Mouse (Mus musculus) left cerebral cortex, postnatal 14 days (tissue): ENCODE measurements at regions not wholly inside any gene's neighbourhood (a gene's known extent, or its start where the extent isn't known, plus 50 kb on each side); places are given as distances from the start of the nearest gene placed in this dataset.

Experiments
- DNase-seq, 2 experiments: peaks; one replicate each; pipeline ENCODE4 v3.0.0; 2021 to 2022; ENCODE audit warnings: low spot score in 2 of 2, mixed read lengths in 1 of 2
- intact Hi-C: fragments of 180-260 bp; cut with DNase I; formaldehyde crosslinking; loops from one replicate; pipeline ENCODE4 v1.15.1; 2025

DNA sequence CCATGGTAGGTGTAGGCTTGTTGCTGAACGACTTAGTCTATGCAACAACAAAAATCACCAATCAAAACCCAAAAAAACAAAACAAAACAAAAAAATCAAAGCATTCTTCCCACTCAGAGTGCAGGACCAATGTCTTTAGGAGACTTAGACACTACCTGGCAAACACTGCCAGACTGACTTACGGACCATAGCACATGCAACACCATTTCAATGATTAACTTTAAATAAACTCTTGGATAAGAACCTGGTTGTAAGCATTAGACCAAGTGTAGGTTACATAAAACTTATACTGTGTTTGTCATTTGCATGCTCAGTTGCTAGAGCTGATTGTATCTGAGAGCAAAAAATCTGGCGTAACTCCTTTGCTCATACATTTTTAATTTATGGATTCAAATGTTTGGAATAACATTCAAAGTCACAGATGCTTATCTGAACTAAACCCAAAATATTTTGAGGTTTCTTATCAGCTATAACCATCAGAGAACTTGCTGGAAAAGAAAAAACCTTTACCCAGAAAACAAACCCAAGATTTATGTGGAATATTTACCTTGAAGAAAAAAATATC lies 174.5 kb upstream of the Dcn start:
- intact Hi-C loops, result no loop called here
- no peak for DNase-seq

- intact Hi-C loops, result no loop called here
- DNase-seq, result no peak
Measured at GRCm38 (mm10) chr10:97309580-97309979, 169.8 kb upstream of the Dcn start.

- peak; percentile 7 to 11 for DNase-seq
- intact Hi-C loops, result loop anchor here (2.0 to 10.0 kb wide), 5 partner anchors 150 to 1180 kb away; partner anchors contain the start of gene Btg1
Measured at GRCm38 (mm10) chr10:97312509-97312908, 166.9 kb upstream of the Dcn start.

DNA sequence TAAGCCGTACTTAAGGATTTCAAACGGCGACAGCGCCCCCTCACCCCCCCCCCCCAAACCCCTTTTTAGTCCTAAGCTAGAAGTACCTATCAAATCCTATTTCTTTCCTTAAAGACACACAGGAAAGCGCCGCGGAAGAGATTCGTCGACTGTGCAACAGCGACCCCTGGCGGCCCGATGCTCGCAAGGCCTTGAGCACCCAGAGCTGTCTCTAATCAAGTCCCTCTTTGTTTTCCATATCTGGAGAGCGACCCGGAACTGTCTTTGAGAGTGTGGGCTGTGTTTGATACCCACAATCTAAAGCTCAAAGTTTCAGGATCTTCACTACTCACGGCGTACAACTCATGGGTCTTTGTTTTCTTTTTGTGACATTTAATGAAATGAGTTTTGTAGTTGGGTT lies 166.4 kb upstream of the Dcn start:
- intact Hi-C loops, result loop anchor here (1.0 to 10.0 kb wide), 6 partner anchors 151 to 1180 kb away; partner anchors contain the start of gene Btg1
- DNase-seq, result peak; percentile 97 to 99

DNA sequence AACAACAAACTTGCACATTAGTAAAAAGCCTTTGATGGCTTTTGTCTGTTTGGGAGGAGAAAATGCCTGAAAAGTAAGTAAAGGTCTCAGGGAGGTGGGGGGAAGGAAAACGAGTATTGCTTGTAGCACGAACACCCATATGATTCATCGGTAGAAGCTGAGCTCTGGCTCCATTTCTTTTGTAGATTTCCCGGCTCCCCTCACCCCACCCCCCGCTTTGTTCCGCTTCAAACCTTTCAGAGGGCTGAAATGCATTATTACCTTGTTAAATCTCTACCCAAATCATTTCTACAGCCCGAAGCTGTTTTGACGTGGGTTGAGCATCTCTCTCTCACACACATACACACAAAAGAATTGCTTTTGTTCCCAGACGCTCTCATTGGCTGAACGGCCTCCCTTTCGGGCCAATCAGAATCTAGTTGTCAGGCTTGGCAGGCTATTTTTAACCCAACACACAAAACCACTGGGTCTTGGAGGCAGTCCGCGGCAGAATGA lies 166.0 kb upstream of the Dcn start:
- intact Hi-C loops, result loop anchor here (1.0 to 10.0 kb wide), 6 partner anchors 151 to 1181 kb away; partner anchors contain the start of gene Btg1
- DNase-seq, result peak; percentile 93 to 96

- DNase-seq, result no peak
- intact Hi-C loops, result no loop called here
Measured at GRCm38 (mm10) chr10:97332639-97333038, 146.8 kb upstream of the Dcn start.

DNA sequence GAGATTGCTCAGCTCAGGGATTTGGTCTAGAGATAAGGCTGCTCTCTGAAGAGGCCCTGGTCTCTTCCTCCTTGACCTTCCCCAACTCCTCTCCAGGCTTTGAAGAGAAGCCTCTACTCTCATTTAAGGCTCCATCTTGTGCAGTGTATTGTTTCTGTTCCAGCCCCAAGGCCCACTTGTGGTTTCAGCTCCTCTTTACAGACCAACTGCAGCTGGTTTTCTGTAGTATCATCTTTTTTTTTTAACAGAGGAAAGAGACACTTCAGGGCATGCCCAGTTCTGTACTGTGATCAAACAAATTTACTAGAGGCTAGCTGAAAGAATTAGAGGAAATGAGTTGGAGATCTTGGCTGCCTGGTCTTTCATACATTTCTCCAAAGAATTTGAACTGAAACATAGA lies 145.4 kb upstream of the Dcn start:
- intact Hi-C loops, result no loop called here
- no peak for DNase-seq

DNA sequence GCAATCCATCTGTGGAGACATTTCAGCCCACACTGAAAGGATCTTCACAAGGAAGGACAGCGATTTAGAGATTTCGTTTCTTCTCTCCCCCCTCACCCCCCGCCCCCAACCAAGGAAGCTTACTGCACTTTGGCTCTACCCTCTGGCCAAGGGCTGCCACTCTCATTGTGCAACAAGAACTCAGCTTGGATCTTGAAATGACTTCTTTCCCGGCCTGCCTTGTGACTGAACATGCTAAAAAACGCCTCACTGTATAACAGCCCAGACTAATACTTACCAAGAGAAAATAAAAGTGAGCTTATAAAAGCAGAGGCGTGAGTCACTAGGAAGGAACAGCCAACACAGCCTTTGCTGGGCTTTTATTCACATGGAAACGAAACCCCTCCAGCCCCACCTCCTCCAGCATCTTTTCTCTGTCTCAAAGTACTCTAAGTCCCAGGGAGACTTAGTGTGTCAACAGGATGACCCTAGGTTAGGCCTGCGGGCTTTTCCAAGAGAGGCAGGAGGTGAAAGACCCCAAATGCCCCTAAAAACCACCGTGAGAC lies 144.7 kb upstream of the Dcn start:
- intact Hi-C loops, result loop anchor here (5.0 kb wide), 1 partner anchor 1122 kb away; no protein-coding TSS in a partner anchor

GRCm38 (mm10) chr10:97338033-97338692 lies 141.2 kb upstream of the Dcn start:
- no peak for DNase-seq
- intact Hi-C loops, result loop anchor here (5.0 kb wide), 1 partner anchor 1126 kb away; no protein-coding TSS in a partner anchor

More for the DNA sequence above, 144.7 kb upstream of the Dcn start:
- no peak for DNase-seq

DNA sequence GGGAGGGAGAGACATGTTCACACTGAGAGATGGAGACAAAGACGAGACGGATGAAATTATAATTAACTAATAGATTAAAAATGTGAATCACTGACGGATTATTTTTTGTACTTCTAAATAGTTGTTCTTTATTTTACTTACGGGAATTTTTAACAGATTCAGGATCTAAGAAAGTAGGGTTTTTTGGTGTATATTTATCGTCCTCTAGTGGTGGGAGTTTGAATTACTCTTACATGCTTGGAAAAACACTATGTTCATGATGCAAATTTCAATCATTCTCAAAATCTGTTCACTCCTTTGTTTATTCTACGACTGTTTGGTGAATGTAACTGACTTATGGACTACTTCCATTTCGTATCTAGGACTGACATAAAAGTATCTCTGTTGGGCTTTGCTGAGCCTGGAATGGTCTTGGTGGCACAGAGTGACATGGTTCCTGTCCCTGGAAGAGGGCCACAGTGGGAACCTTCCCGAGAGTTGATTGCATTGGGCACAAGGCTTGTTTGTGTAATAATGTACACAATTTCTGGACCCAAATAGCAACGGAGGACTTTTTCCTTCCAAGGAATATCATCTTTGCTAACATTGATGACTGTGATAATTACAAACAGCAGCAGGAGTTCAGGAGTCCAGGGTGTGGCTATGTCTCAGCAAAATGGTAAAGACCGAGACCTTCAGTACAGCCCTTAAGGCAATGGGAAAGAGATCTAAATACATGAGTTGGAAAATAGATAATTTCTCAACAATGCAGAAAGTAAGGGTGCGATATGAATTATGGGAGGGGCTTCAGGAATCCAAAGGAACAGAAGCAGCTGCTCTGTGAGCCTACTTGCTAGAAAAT lies 139.3 kb upstream of the Dcn start:
- peak in 1 of 2 experiments; percentile 67 for DNase-seq
- intact Hi-C loops, result loop anchor here (1.0 to 5.0 kb wide), 2 partner anchors 1128 to 1208 kb away; no protein-coding TSS in a partner anchor

DNA sequence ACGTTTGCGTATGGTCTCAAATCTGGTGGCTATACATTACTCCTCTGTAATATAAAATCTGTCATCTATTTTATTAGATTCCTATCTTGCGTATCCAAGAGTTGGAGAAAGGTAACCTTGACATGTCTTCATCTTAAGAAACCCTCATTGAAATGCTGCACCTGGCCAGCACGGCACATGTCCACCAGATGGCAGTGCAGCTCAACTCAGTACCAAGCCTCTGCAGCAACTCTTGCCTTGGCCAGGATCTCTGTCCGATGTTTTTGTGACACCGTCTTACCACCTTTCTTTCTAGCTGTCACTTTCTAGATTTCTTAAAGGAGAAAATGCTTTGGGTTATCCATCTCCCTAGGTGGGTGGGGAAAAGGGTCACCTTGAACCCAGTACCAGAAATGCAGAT lies 134.1 kb upstream of the Dcn start:
- intact Hi-C loops, result loop anchor here (2.0 to 5.0 kb wide), 2 partner anchors 327 to 343 kb away; no protein-coding TSS in a partner anchor
- peak; percentile 67 to 84 for DNase-seq

DNA sequence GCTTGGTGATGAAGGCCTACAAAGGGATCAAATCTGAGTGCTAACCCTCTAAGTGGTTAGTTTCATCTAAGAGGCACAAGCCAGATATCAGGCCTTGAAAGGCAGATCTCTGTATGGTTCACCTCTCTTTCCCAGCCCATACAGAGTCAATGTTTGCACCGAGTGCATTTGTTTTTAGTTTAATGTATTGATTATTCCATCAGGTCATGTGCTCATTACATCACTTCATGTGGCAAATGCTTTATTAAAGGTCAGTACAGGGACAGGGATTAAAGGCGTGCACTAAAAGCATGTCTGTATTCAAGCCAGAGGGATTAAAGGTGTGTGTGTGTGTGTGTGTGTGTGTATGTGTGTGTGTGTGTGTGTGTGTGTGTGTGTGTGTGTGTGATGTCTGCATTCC lies 132.5 kb upstream of the Dcn start:
- DNase-seq, result no peak
- intact Hi-C loops, result loop anchor here (5.0 kb wide), 1 partner anchor 325 kb away; no protein-coding TSS in a partner anchor

GRCm38 (mm10) chr10:97368625-97369024 lies 110.8 kb upstream of the Dcn start:
- intact Hi-C loops, result no loop called here
- peak in 1 of 2 experiments; percentile 23 for DNase-seq

- intact Hi-C loops, result loop anchor here (2.0 to 5.0 kb wide), 2 partner anchors 295 to 311 kb away; no protein-coding TSS in a partner anchor
- DNase-seq, result peak; percentile 61 to 70
Measured at GRCm38 (mm10) chr10:97375824-97376223, 103.6 kb upstream of the Dcn start.

- intact Hi-C loops, result loop anchor here (2.0 to 5.0 kb wide), 2 partner anchors 294 to 311 kb away; no protein-coding TSS in a partner anchor
- no peak for DNase-seq
Measured at GRCm38 (mm10) chr10:97376376-97376775, 103.0 kb upstream of the Dcn start.

GRCm38 (mm10) chr10:97381586-97381985 lies 97.8 kb upstream of the Dcn start:
- no peak for DNase-seq
- intact Hi-C loops, result no loop called here

GRCm38 (mm10) chr10:97383881-97384280 lies 95.5 kb upstream of the Dcn start:
- intact Hi-C loops, result no loop called here

GRCm38 (mm10) chr10:97387196-97387876 lies 92.1 kb upstream of the Dcn start:
- no peak for DNase-seq
- intact Hi-C loops, result no loop called here

More at GRCm38 (mm10) chr10:97383881-97384280, 95.5 kb upstream of the Dcn start:
- no peak for DNase-seq
